Mouse (Mus musculus): ENCODE measurements around the gene Prdm8. TPM values are rescaled to one million over a fixed set of nuclear protein-coding genes. Genes with fewer than 3 reads are reported as not detected.

The Prdm8 gene
- total and polyA plus RNA-seq, 3 experiments = 0.10 to 0.29 (median 0.18) TPM

DNA sequence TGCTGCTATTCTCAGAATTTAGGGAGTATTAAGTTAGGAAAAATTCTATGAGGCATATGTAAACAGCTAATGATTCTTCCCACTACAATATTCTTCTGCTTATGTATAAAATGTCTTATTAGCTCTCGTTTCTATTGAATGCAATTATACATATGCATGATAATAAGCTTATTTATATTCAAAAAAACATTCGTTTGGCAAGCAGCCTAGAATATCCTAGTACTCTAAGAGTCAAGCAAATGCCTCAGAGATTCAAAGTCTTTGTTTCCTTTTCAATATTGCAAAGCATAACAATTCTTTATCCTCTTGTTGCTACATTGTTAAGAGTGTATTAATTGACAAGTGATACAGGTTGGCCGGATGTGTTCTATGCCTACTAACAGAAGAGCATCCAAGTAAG lies 34.6 kb downstream of the Prdm8 start:
- no peaks in the 10 kb centered on the region for H3K79me2 ChIP-seq (replicated peaks; ENCODE audit: control insufficient read depth, insufficient read depth, low read length)
- H3K9ac ChIP-seq (ENCODE audit: low read depth, low read length) = no peak overlapping the region
- H3K27me3 ChIP-seq (ENCODE audit: control insufficient read depth, insufficient read depth, low read length) = no peaks in the 10 kb centered on the region
- H3K4me3 ChIP-seq = no peak overlapping the region
- WGBS = 73% methylated on average over 3 of the region's 3 CpGs
- TF ChIP-seq POLR2A (IDR thresholded peaks at IDR 0.05; ENCODE audit: insufficient read depth, low read depth, low read length) = no peak
- TF ChIP-seq CTCF (IDR thresholded peaks at IDR 0.05) = no peak
- no peak for TF ChIP-seq EP300 (IDR thresholded peaks at IDR 0.05; ENCODE audit: insufficient read depth, low read depth, low read length)
- intact Hi-C loops (cut with DNase I) = no loop called here
- H3K4me1 ChIP-seq (ENCODE audit: control insufficient read depth, insufficient read depth, low read length) = no peaks in the 10 kb centered on the region; the same call in 1 of the 2 replicates
- no peak overlapping the region for H3K27ac ChIP-seq
- DNase-seq = no peak
- no peaks in the 10 kb centered on the region for H3K36me3 ChIP-seq (ENCODE audit: control insufficient read depth, insufficient read depth, low read length)

DNA sequence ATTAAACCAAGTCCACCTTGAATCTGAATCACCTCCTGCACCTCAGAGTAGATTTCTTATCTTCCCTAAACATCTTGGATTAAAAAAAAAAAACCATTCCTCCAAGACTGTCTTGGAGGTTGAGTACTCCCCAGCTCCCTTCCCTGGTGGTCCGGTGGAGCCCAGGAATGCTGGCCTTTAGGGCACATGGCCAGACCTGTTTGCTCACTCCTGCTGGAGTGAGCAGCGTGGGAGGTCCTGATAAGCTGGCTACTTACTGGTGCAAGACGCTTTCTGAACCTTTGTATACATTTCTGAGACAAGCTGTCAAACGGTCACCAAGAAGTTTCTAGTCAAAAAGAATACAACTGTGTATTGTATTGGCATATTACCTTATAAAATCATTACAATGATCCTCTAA lies 36.0 kb downstream of the Prdm8 start:
- H3K9ac ChIP-seq (ENCODE audit: low read depth, low read length) = no peak overlapping the region
- DNase-seq = no peak
- intact Hi-C loops (cut with DNase I) = no loop called here
- 39% methylated on average over 4 of the region's 4 CpGs for WGBS
- H3K36me3 ChIP-seq (ENCODE audit: control insufficient read depth, insufficient read depth, low read length) = no peaks in the 10 kb centered on the region
- no peak overlapping the region for H3K4me3 ChIP-seq
- H3K4me1 ChIP-seq (ENCODE audit: control insufficient read depth, insufficient read depth, low read length) = no peaks in the 10 kb centered on the region; the same call in 1 of the 2 replicates
- no peaks in the 10 kb centered on the region for H3K79me2 ChIP-seq (replicated peaks; ENCODE audit: control insufficient read depth, insufficient read depth, low read length)
- no peak overlapping the region for H3K27ac ChIP-seq
- TF ChIP-seq EP300 (IDR thresholded peaks at IDR 0.05; ENCODE audit: insufficient read depth, low read depth, low read length) (no peak), POLR2A (IDR thresholded peaks at IDR 0.05; ENCODE audit: insufficient read depth, low read depth, low read length) (no peak), CTCF (IDR thresholded peaks at IDR 0.05) (no peak)
- H3K27me3 ChIP-seq (ENCODE audit: control insufficient read depth, insufficient read depth, low read length) = no peaks in the 10 kb centered on the region

DNA sequence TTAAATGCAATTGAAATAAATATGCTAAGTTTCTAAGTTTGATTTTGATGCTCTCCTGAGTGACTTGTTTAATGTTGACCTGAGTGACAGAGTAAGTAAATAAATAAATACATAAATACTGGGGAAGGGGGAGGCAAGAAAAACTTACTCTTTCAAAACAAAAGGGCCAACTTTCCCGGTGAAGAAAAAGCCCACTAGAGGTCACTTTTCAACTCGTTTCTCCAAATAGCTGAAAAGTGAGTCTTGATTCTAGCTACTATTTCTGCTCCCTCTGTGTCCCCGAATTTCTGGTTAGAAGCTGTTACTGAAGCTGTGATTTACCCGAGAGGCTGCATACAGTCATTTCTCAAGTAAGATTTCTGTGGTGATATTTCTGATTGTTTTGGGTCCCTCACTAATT lies 45.5 kb downstream of the Prdm8 start:
- 56% methylated on average over 4 of the region's 4 CpGs for WGBS
- TF ChIP-seq EP300 (IDR thresholded peaks at IDR 0.05; ENCODE audit: insufficient read depth, low read depth, low read length) = no peak
- 0 out of 2 replicates have a peak, but pooled peaks have one; percentile 3 for TF ChIP-seq CTCF (IDR thresholded peaks at IDR 0.05)
- no peaks in the 10 kb centered on the region for H3K4me1 ChIP-seq (ENCODE audit: control insufficient read depth, insufficient read depth, low read length)
- H3K79me2 ChIP-seq (replicated peaks; ENCODE audit: control insufficient read depth, insufficient read depth, low read length) = no peaks in the 10 kb centered on the region
- H3K4me3 ChIP-seq = no peak overlapping the region
- H3K9ac ChIP-seq (ENCODE audit: low read depth, low read length) = no peak overlapping the region
- H3K27ac ChIP-seq = no peak overlapping the region
- no peaks in the 10 kb centered on the region for H3K36me3 ChIP-seq (ENCODE audit: control insufficient read depth, insufficient read depth, low read length)
- DNase-seq = no peak
- intact Hi-C loops (cut with DNase I) = no loop called here
- no peaks in the 10 kb centered on the region for H3K27me3 ChIP-seq (ENCODE audit: control insufficient read depth, insufficient read depth, low read length)

DNA sequence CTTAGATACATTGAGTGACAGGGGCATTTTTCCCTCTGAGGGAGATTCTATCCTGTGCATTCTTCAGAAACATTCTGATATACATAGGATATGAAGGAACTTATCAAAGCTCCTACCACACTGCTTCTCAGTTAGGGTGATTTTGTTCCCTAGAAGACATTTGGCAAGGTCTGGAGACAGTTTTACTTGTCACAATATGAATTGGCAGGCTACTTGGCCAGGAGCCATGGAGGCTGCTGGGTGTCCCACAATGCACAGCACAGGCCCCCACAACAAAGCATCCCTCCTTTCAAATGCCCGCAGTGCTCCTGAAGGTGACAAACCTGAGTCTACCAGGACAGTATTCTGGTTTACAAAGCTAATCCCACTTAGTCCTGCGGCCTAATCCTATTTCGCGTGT lies 55.0 kb downstream of the Prdm8 start:
- WGBS = 80% methylated on average over 4 of the region's 4 CpGs
- no peaks in the 10 kb centered on the region for H3K27me3 ChIP-seq (ENCODE audit: control insufficient read depth, insufficient read depth, low read length)
- no peak overlapping the region for H3K9ac ChIP-seq (ENCODE audit: low read depth, low read length)
- TF ChIP-seq EP300 (IDR thresholded peaks at IDR 0.05; ENCODE audit: insufficient read depth, low read depth, low read length) (no peak), CTCF (IDR thresholded peaks at IDR 0.05) (no peak), POLR2A (IDR thresholded peaks at IDR 0.05; ENCODE audit: insufficient read depth, low read depth, low read length) (no peak)
- no peak for DNase-seq
- H3K4me3 ChIP-seq = no peak overlapping the region
- intact Hi-C loops (cut with DNase I) = no loop called here
- H3K79me2 ChIP-seq (replicated peaks; ENCODE audit: control insufficient read depth, insufficient read depth, low read length) = no peaks in the 10 kb centered on the region
- no peaks in the 10 kb centered on the region for H3K4me1 ChIP-seq (ENCODE audit: control insufficient read depth, insufficient read depth, low read length)
- H3K27ac ChIP-seq = no peak overlapping the region
- H3K36me3 ChIP-seq (ENCODE audit: control insufficient read depth, insufficient read depth, low read length) = no peaks in the 10 kb centered on the region

DNA sequence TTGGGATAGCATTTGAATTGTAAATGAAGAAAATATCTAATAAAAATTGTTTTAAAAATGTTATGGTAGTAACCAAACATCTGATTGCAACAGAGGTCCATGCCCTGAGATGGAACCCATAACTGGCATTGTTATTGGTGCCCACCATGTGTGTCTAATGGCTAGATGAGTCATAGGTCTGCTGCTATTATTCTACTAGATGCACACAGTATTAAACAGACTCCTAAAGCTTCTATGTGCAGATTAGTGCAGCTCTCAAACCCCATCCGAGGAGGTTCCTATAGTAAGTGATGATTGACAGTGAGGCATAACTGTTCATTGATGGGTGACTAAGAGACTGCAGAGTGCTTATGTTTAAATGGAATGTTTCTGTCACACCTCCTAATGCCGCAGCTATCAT lies 59.7 kb downstream of the Prdm8 start:
- H3K4me1 ChIP-seq (ENCODE audit: control insufficient read depth, insufficient read depth, low read length) = no peaks in the 10 kb centered on the region
- H3K36me3 ChIP-seq (ENCODE audit: control insufficient read depth, insufficient read depth, low read length) = no peaks in the 10 kb centered on the region
- no peaks in the 10 kb centered on the region for H3K27me3 ChIP-seq (ENCODE audit: control insufficient read depth, insufficient read depth, low read length)
- no peak for TF ChIP-seq CTCF (IDR thresholded peaks at IDR 0.05)
- no peak for TF ChIP-seq POLR2A (IDR thresholded peaks at IDR 0.05; ENCODE audit: insufficient read depth, low read depth, low read length)
- TF ChIP-seq EP300 (IDR thresholded peaks at IDR 0.05; ENCODE audit: insufficient read depth, low read depth, low read length) = no peak
- no peak for DNase-seq
- 71% methylated on average over 2 of the region's 2 CpGs for WGBS
- H3K79me2 ChIP-seq (replicated peaks; ENCODE audit: control insufficient read depth, insufficient read depth, low read length) = no peaks in the 10 kb centered on the region
- intact Hi-C loops (cut with DNase I) = no loop called here
- no peak overlapping the region for H3K9ac ChIP-seq (ENCODE audit: low read depth, low read length)
- H3K4me3 ChIP-seq = no peak overlapping the region
- H3K27ac ChIP-seq = no peak overlapping the region

DNA sequence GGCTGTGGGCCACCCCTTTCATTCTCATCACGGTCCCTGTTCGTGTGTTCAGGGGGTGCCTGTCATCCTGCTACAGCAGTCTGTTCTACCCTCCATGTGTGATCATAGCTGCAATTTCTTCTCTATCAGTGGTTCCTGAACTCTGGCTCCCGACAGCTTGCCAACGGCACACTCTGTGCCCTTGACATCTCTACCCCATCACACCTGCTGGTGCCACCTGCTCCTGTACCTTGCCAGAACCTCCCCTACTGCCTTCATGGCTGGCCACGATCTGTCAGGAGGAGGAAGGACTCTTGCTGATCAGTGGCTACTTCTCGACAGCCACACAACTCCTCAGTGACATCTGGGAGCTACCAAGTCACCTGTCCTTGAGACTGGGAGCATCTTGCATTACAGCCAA lies 62.5 kb downstream of the Prdm8 start:
- no peak for TF ChIP-seq EP300 (IDR thresholded peaks at IDR 0.05; ENCODE audit: insufficient read depth, low read depth, low read length)
- TF ChIP-seq POLR2A (IDR thresholded peaks at IDR 0.05; ENCODE audit: insufficient read depth, low read depth, low read length) = no peak
- no peak for TF ChIP-seq CTCF (IDR thresholded peaks at IDR 0.05)
- Histone ChIP-seq H3K4me3 (no peak overlapping the region), H3K27ac (no peak overlapping the region), H3K27me3 (ENCODE audit: control insufficient read depth, insufficient read depth, low read length) (no peaks in the 10 kb centered on the region), H3K79me2 (replicated peaks; ENCODE audit: control insufficient read depth, insufficient read depth, low read length) (no peaks in the 10 kb centered on the region), H3K4me1 (ENCODE audit: control insufficient read depth, insufficient read depth, low read length) (no peaks in the 10 kb centered on the region), H3K9ac (ENCODE audit: low read depth, low read length) (no peak overlapping the region), H3K36me3 (ENCODE audit: control insufficient read depth, insufficient read depth, low read length) (no peaks in the 10 kb centered on the region)
- DNase-seq = no peak
- 72% methylated on average over 6 of the region's 6 CpGs for WGBS
- intact Hi-C loops (cut with DNase I) = no loop called here

Data from heart, adult 2 months (tissue).